ENCODE assay signal across 8 mouse cellular contexts in genomic region chr4:119460296-119460695, GRCm38 (mm10). TPM values are rescaled to one million over a fixed set of nuclear protein-coding genes. Genes with fewer than 3 reads are reported as not detected.
A peak's percentile ranks its signal among the peaks of the same experiment; 100 is the strongest.
DNase-seq lines count a peak whose midpoint lies in the region; ATAC-seq and TF ChIP-seq lines count a peak whose summit lies in the region.

No protein-coding gene starts in this region.

- WGBS in heart, postnatal 0 days = 44% methylated on average over 5 of the region's 5 CpGs
- WGBS in liver, embryonic 13.5 days (ENCODE audit: insufficient replicate concordance) = 57% methylated on average over 5 of the region's 5 CpGs

- no peak for TF ChIP-seq EP300 in heart, postnatal 0 days (IDR thresholded peaks at IDR 0.05; ENCODE audit: low read depth)

- peaks cover 9% of the 10 kb centered on the region; the same call in 1 of the 2 replicates for H3K4me1 ChIP-seq in heart, postnatal 0 days (ENCODE audit: control insufficient read depth, insufficient read depth)
- no peaks in the 10 kb centered on the region for H3K4me1 ChIP-seq in liver, embryonic 13.5 days (replicated peaks)

- peak; percentile 65 to 84 for DNase-seq in left cerebral cortex, postnatal 14 days (ENCODE audit: low spot score in 2 of 2)
- DNase-seq in left cerebral cortex, adult 8-10 months (ENCODE audit: low spot score in 2 of 2) = no peak
- peak; percentile 36 for DNase-seq in MEL-GATA-1-ER (ENCODE audit: extremely low read depth, low read depth)
- peak; percentile 65 for DNase-seq in cerebellum, adult 9-10 months
- peak; percentile 59 for DNase-seq in heart, postnatal 0 days (ENCODE audit: low spot score)
- peak; percentile 7 for DNase-seq in liver, embryonic 13.5 days
- DNase-seq in thymus, postnatal 14 days = peak; percentile 47
- no peak for DNase-seq in gastrocnemius, postnatal 4 days (ENCODE audit: low spot score in 2 of 2)

- no peak for ATAC-seq in heart, postnatal 0 days (ENCODE audit: insufficient read depth, low read depth)
- ATAC-seq in liver, embryonic 13.5 days (ENCODE audit: low read depth) = no peak

- peak overlapping the region; percentile 62 for H3K27ac ChIP-seq in heart, postnatal 0 days (ENCODE audit: low read depth)
- no peak overlapping the region for H3K27ac ChIP-seq in liver, embryonic 13.5 days

- intact Hi-C loops in left cerebral cortex, postnatal 14 days (cut with DNase I) = loop anchor here (5.0 kb wide), 1 partner anchor 33 kb away; no protein-coding TSS in a partner anchor

- H3K36me3 ChIP-seq in heart, postnatal 0 days (replicated peaks; ENCODE audit: control insufficient read depth, insufficient read depth, low read length) = no peaks in the 10 kb centered on the region
- H3K36me3 ChIP-seq in liver, embryonic 13.5 days = no peaks in the 10 kb centered on the region

- H3K27me3 ChIP-seq in heart, postnatal 0 days (ENCODE audit: control insufficient read depth, insufficient read depth, low read length) = no peaks in the 10 kb centered on the region
- H3K27me3 ChIP-seq in liver, embryonic 13.5 days = no peaks in the 10 kb centered on the region

- no peak overlapping the region for H3K4me3 ChIP-seq in heart, postnatal 0 days (ENCODE audit: low read depth, low read length)
- H3K4me3 ChIP-seq in liver, embryonic 13.5 days (replicated peaks) = no peak overlapping the region

- no peak overlapping the region for H3K4me2 ChIP-seq in heart, postnatal 0 days (ENCODE audit: low read depth, low read length)
- no peak overlapping the region for H3K4me2 ChIP-seq in liver, embryonic 13.5 days

- H3K9ac ChIP-seq in heart, postnatal 0 days (replicated peaks; ENCODE audit: low read depth, low read length) = no peak overlapping the region
- H3K9ac ChIP-seq in liver, embryonic 13.5 days = no peak overlapping the region

- peak; percentile 50 for TF ChIP-seq CTCF in heart, postnatal 0 days (IDR thresholded peaks at IDR 0.05; ENCODE audit: low read depth)

- H3K9me3 ChIP-seq in heart, postnatal 0 days (replicated peaks; ENCODE audit: control insufficient read depth, low read length) = no peaks in the 10 kb centered on the region
- no peaks in the 10 kb centered on the region for H3K9me3 ChIP-seq in liver, embryonic 13.5 days (replicated peaks)

RNA-seq across cellular contexts. Expression of gene Rimkla, which starts 32.1 kb away (rescaled TPM):
- 10 to 100 TPM; 11.6 to 13.5 TPM for total RNA-seq in left cerebral cortex, postnatal 14 days (2021)
- 10 to 100 TPM; 10.2 to 11.2 (median 11.0) TPM for total RNA-seq in left cerebral cortex, adult 8-10 months (2022)
- 5.7 and 6.4 TPM in 2 replicates for total RNA-seq in heart, postnatal 0 days (2014; rRNA removed; ENCODE audit: low replicate concordance)
- 2.8 and 3.0 TPM in 2 replicates for polyA plus RNA-seq in heart, postnatal 0 days (2015; fragmentation: Nextera tagmentation; extraction: Ambion mirVana)
- polyA plus RNA-seq in liver, embryonic 13.5 days (2015; fragmentation: Nextera tagmentation; extraction: Ambion mirVana) = 0.05 TPM in 2 replicates
- 1 to 10 TPM in 1 of 2 experiments, under 1 TPM in 1; 0.59 to 1.2 TPM for total RNA-seq in gastrocnemius, postnatal 4 days (2021)

RNA-seq across cellular contexts. Expression of gene Zmynd12, which starts 37.7 kb away (rescaled TPM):
- total RNA-seq in left cerebral cortex, postnatal 14 days (2021) = under 1 TPM in 1 of 2 experiments, not detected in 1; 0.23 TPM
- total RNA-seq in left cerebral cortex, adult 8-10 months (2022) = 1 to 10 TPM in 1 of 4 experiments, under 1 TPM in 3; 0.46 to 1.2 (median 0.76) TPM
- not detected in 2 replicates for total RNA-seq in heart, postnatal 0 days (2014; rRNA removed; ENCODE audit: low replicate concordance)
- polyA plus RNA-seq in heart, postnatal 0 days (2015; fragmentation: Nextera tagmentation; extraction: Ambion mirVana) = 0.21 and 0.37 TPM in 2 replicates
- polyA plus RNA-seq in liver, embryonic 13.5 days (2015; fragmentation: Nextera tagmentation; extraction: Ambion mirVana) = 0.17 TPM in 1 of 2 replicates, not detected in the other
- total RNA-seq in gastrocnemius, postnatal 4 days (2021) = not detected

RNA-seq across cellular contexts. Expression of gene Ppcs, which starts 38.1 kb away (rescaled TPM):
- total RNA-seq in left cerebral cortex, postnatal 14 days (2021) = 1 to 10 TPM; 4.5 to 5.7 TPM
- 1 to 10 TPM; 5.0 to 6.8 (median 6.0) TPM for total RNA-seq in left cerebral cortex, adult 8-10 months (2022)
- total RNA-seq in heart, postnatal 0 days (2014; rRNA removed; ENCODE audit: low replicate concordance) = 17.4 and 22.5 TPM in 2 replicates
- polyA plus RNA-seq in heart, postnatal 0 days (2015; fragmentation: Nextera tagmentation; extraction: Ambion mirVana) = 39.3 and 40.0 TPM in 2 replicates
- polyA plus RNA-seq in liver, embryonic 13.5 days (2015; fragmentation: Nextera tagmentation; extraction: Ambion mirVana) = 14.9 and 16.0 TPM in 2 replicates
- 1 to 10 TPM; 5.7 to 6.0 TPM for total RNA-seq in gastrocnemius, postnatal 4 days (2021)

RNA-seq across cellular contexts. Expression of gene Ccdc30, which starts 45.0 kb away (rescaled TPM):
- total RNA-seq in left cerebral cortex, postnatal 14 days (2021) = 10 to 100 TPM; 19.4 to 19.8 TPM
- total RNA-seq in left cerebral cortex, adult 8-10 months (2022) = 10 to 100 TPM; 20.9 to 24.6 (median 23.2) TPM
- total RNA-seq in heart, postnatal 0 days (2014; rRNA removed; ENCODE audit: low replicate concordance) = not detected in 2 replicates
- polyA plus RNA-seq in heart, postnatal 0 days (2015; fragmentation: Nextera tagmentation; extraction: Ambion mirVana) = 2.1 and 2.3 TPM in 2 replicates
- polyA plus RNA-seq in liver, embryonic 13.5 days (2015; fragmentation: Nextera tagmentation; extraction: Ambion mirVana) = 1.1 and 2.0 TPM in 2 replicates
- total RNA-seq in gastrocnemius, postnatal 4 days (2021) = under 1 TPM; 0.44 to 0.61 TPM

Comparison
In these comparisons a context has a peak if more than half of its experiments do, and no peak if none do; other contexts are left out.
1. DNase-seq: peak in left cerebral cortex, postnatal 14 days (2 of 2), MEL-GATA-1-ER (single experiment), cerebellum, adult 9-10 months (single experiment), heart, postnatal 0 days (single experiment), liver, embryonic 13.5 days (single experiment) and thymus, postnatal 14 days (single experiment); none in left cerebral cortex, adult 8-10 months (0 of 2) and gastrocnemius, postnatal 4 days (0 of 2).